Mouse (Mus musculus) CH12.LX (cell line): Measurements from ENCODE around the gene Gcnt7. TPM values are rescaled to one million over a fixed set of nuclear protein-coding genes. Genes with fewer than 3 reads are reported as not detected.

Source experiments
- DNase-seq: peaks from one replicate; pipeline ENCODE4 v3.0.0-alpha.2; 2013; ENCODE audit errors: extremely low read depth
- H3K27ac ChIP-seq: 2 replicates; pipeline ENCODE4 v1.5.1; 2012; ENCODE audit warnings: low read depth, mild to moderate bottlenecking, control low read depth, moderate library complexity; ENCODE audit not compliant: insufficient read depth
- H3K27me3 ChIP-seq: replicated peaks from 2 replicates; pipeline ENCODE3; 2012; ENCODE audit warnings: inconsistent platforms
- H3K36me3 ChIP-seq, 2 experiments: replicated peaks in 1 of 2; 2 replicates each; pipeline versions ENCODE3 to v1.6.1; 2012; ENCODE audit warnings: inconsistent platforms in 1 of 2, low read length in 1 of 2, mild to moderate bottlenecking in 1 of 2, mixed read lengths in 1 of 2, moderate library complexity in 1 of 2; ENCODE audit not compliant: control insufficient read depth in 1 of 2, insufficient read depth in 1 of 2
- H3K4me1 ChIP-seq, 2 experiments: 2 replicates each; pipeline ENCODE4 v1.6.1; 2012; ENCODE audit warnings: inconsistent platforms in 1 of 2, moderate library complexity in 1 of 2; ENCODE audit not compliant: insufficient read depth in 2 of 2, control insufficient read depth in 1 of 2
- H3K4me2 ChIP-seq: 2 replicates; pipeline ENCODE4 v1.6.1; 2012; ENCODE audit warnings: low read depth, mild to moderate bottlenecking, control low read depth; ENCODE audit not compliant: poor library complexity, insufficient read depth, severe bottlenecking
- H3K4me3 ChIP-seq, 3 experiments: fragments of 150-350 bp in 1 of 3; sonication (generic) in 1 of 3; replicated peaks in 1 of 3; 2 replicates each; pipeline versions ENCODE3 to v1.5.1; 2011 to 2012; ENCODE audit warnings: low read depth in 2 of 3, low read length in 2 of 3, mild to moderate bottlenecking in 2 of 3, moderate library complexity in 2 of 3, control low read depth in 1 of 3, improper control_type of control experiment in 1 of 3, inconsistent platforms in 1 of 3, mixed read lengths in 1 of 3; ENCODE audit not compliant: poor library complexity in 1 of 3
- H3K79me2 ChIP-seq: replicated peaks from 2 replicates; pipeline ENCODE4 v1.6.1; 2012; ENCODE audit warnings: mild to moderate bottlenecking, moderate library complexity; ENCODE audit not compliant: control insufficient read depth, poor library complexity, insufficient read depth, severe bottlenecking; ENCODE audit errors: extremely low read depth
- H3K9ac ChIP-seq: 2 replicates; pipeline ENCODE4 v1.6.1; 2012; ENCODE audit warnings: low read depth, mild to moderate bottlenecking, control low read depth, moderate library complexity; ENCODE audit not compliant: insufficient read depth
- H3K9me3 ChIP-seq: replicated peaks from 2 replicates; pipeline ENCODE3; 2012; ENCODE audit warnings: low read length, inconsistent platforms, mixed read lengths
- BHLHE40 ChIP-seq: IDR thresholded peaks from 2 replicates; pipeline ENCODE4 v1.6.1; 2011; ENCODE audit warnings: mild to moderate bottlenecking, low read depth, low read length, improper control_type of control experiment
- CHD1 ChIP-seq: IDR thresholded peaks from 2 replicates; pipeline ENCODE4 v1.6.1; 2012; ENCODE audit warnings: low read depth, low read length, improper control_type of control experiment, inconsistent platforms
- CTCF ChIP-seq, 2 experiments: IDR thresholded peaks in 1 of 2; conservative IDR thresholded peaks in 1 of 2; 2 replicates each; pipeline ENCODE4 v1.5.1; 2011 to 2012; ENCODE audit warnings: low read depth in 2 of 2, low read length in 2 of 2, improper control_type of control experiment in 1 of 2, inconsistent platforms in 1 of 2, mild to moderate bottlenecking in 1 of 2, moderate library complexity in 1 of 2
- ELF1 ChIP-seq: IDR thresholded peaks from 2 replicates; pipeline ENCODE4 v1.6.1; 2014; ENCODE audit warnings: low read depth, mild to moderate bottlenecking, inconsistent platforms, low read length, improper control_type of control experiment
- EP300 ChIP-seq: IDR thresholded peaks from 2 replicates; pipeline ENCODE4 v1.6.1; 2011; ENCODE audit warnings: low read length, improper control_type of control experiment
- ETS1 ChIP-seq: conservative IDR thresholded peaks from 2 replicates; pipeline ENCODE4 v1.6.1; 2012; ENCODE audit warnings: low read depth, mild to moderate bottlenecking, inconsistent platforms, low read length, improper control_type of control experiment, moderate library complexity
- HCFC1 ChIP-seq: IDR thresholded peaks from 2 replicates; pipeline ENCODE4 v1.6.1; 2012; ENCODE audit warnings: low read depth, mild to moderate bottlenecking, inconsistent platforms, low read length, improper control_type of control experiment
- IRF4 ChIP-seq: IDR thresholded peaks from 2 replicates; pipeline ENCODE4 v1.6.1; 2014; ENCODE audit warnings: low read depth, mild to moderate bottlenecking, inconsistent platforms, low read length, improper control_type of control experiment
- KAT2A ChIP-seq: IDR thresholded peaks from 2 replicates; pipeline ENCODE4 v1.6.1; 2012; ENCODE audit warnings: low read length, improper control_type of control experiment, inconsistent platforms; ENCODE audit not compliant: insufficient replicate concordance
- MAFK ChIP-seq: IDR thresholded peaks from 2 replicates; pipeline ENCODE4 v1.6.1; 2011; ENCODE audit warnings: low read length, improper control_type of control experiment; ENCODE audit not compliant: insufficient replicate concordance
- MAX ChIP-seq: IDR thresholded peaks from 2 replicates; pipeline ENCODE4 v1.6.1; 2011; ENCODE audit warnings: low read length, improper control_type of control experiment
- MAZ ChIP-seq: IDR thresholded peaks from 2 replicates; pipeline ENCODE4 v1.6.1; 2012; ENCODE audit warnings: low read depth, mild to moderate bottlenecking, inconsistent platforms, low read length, improper control_type of control experiment, moderate library complexity
- MEF2A ChIP-seq: IDR thresholded peaks from 2 replicates; pipeline ENCODE4 v1.6.1; 2014; ENCODE audit warnings: low read depth, mild to moderate bottlenecking, inconsistent platforms, low read length, improper control_type of control experiment, borderline replicate concordance
- NRF1 ChIP-seq: IDR thresholded peaks from 2 replicates; pipeline ENCODE4 v1.6.1; 2014; ENCODE audit warnings: low read depth, mild to moderate bottlenecking, inconsistent platforms, low read length, improper control_type of control experiment, moderate library complexity
- PAX5 ChIP-seq: IDR thresholded peaks from 2 replicates; pipeline ENCODE4 v1.6.1; 2012; ENCODE audit warnings: low read length, inconsistent platforms, mixed read lengths
- POLR2A ChIP-seq: IDR thresholded peaks from 2 replicates; pipeline ENCODE4 v1.6.1; 2011; ENCODE audit warnings: low read depth, mild to moderate bottlenecking, improper control_type of control experiment, low read length
- RCOR1 ChIP-seq: conservative IDR thresholded peaks from 2 replicates; pipeline ENCODE4 v1.6.1; 2012; ENCODE audit warnings: low read depth, mild to moderate bottlenecking, inconsistent platforms, low read length, improper control_type of control experiment
- TCF12 ChIP-seq: IDR thresholded peaks from 2 replicates; pipeline ENCODE4 v1.6.1; 2014; ENCODE audit warnings: low read depth, mild to moderate bottlenecking, inconsistent platforms, low read length, improper control_type of control experiment
- USF1 ChIP-seq: IDR thresholded peaks from 2 replicates; pipeline ENCODE4 v1.6.1; 2014; ENCODE audit warnings: low read depth, mild to moderate bottlenecking, inconsistent platforms, low read length, improper control_type of control experiment
- USF2 ChIP-seq: conservative IDR thresholded peaks from 2 replicates; pipeline ENCODE4 v1.6.1; 2011; ENCODE audit warnings: low read depth, low read length, improper control_type of control experiment
- ZC3H11A ChIP-seq: IDR thresholded peaks from 2 replicates; pipeline ENCODE4 v1.6.1; 2012; ENCODE audit warnings: low read depth, mild to moderate bottlenecking, inconsistent platforms, low read length, improper control_type of control experiment
- ZKSCAN1 ChIP-seq: IDR thresholded peaks from 2 replicates; pipeline ENCODE4 v1.6.1; 2012; ENCODE audit warnings: low read depth, inconsistent platforms, low read length, improper control_type of control experiment, borderline replicate concordance
- dilution Hi-C: fragments of 300-500 bp; cut with MboI; formaldehyde crosslinking; loops from 2 replicates; pipeline ENCODE4 v1.14.3; 2020; ENCODE audit warnings: low sequenced_read_pairs; ENCODE audit not compliant: extremely low pct_unique_long_range_greater_than_20kb, extremely low pct_ligation_motif_present
- in situ Hi-C: fragments of 300-500 bp; cut with MboI; formaldehyde crosslinking; loops from 3 replicates; pipeline ENCODE4 v1.14.3; 2019; ENCODE audit warnings: low sequenced_read_pairs, low pct_ligation_motif_present, low pct_unique_long_range_greater_than_20kb, mixed read lengths
- polyA plus RNA-seq: library from polyadenylated mRNA; unstranded; fragments of >175 nt; gene quantifications from 2 replicates; pipeline ENCODE4 v1.2.1, GENCODE M21; 2012; ENCODE audit warnings: low read depth; ENCODE audit not compliant: insufficient read length
- total RNA-seq, 2 experiments: library from RNA; depleted of rRNA; stranded (reverse); fragments of 300-350 nt in 1 of 2; fragments of >200 nt in 1 of 2; gene quantifications; 2 replicates each; pipeline ENCODE4 v1.2.3; 2012 to 2014

The Gcnt7 gene
- total and polyA plus RNA-seq, 3 experiments: 0.17 to 0.21 TPM; not detected in 1

GRCm38 (mm10) chr2:172441176-172441575, 17.2 kb downstream of the Gcnt7 start:
- dilution Hi-C loops: no loop called here
- no peak overlapping the region for H3K27ac ChIP-seq
- peak overlapping the region; percentile 77 to 100 (median 96) for H3K4me3 ChIP-seq
- peaks cover 11 to 35% of the 10 kb centered on the region in 2 experiments for H3K36me3 ChIP-seq
- peak overlapping the region; percentile 97 for H3K4me2 ChIP-seq
- no peak for TF ChIP-seq TCF12
- TF ChIP-seq MAX: peak; percentile 15; the same call in 1 of the 2 replicates
- TF ChIP-seq USF2: peak; percentile 85
- peak; percentile 83 for TF ChIP-seq USF1
- no peak; the same call in 1 of the 2 replicates for TF ChIP-seq BHLHE40
- TF ChIP-seq, all 38 proteins: peak for 3
- H3K79me2 ChIP-seq: peaks cover 40% of the 10 kb centered on the region
- no peaks in the 10 kb centered on the region for H3K27me3 ChIP-seq
- H3K9ac ChIP-seq: peak overlapping the region; percentile 79
- peaks cover 11 to 38% of the 10 kb centered on the region in 2 experiments for H3K4me1 ChIP-seq
- peak; percentile 38 for DNase-seq
- in situ Hi-C loops: loop anchor here (5.0 to 10.0 kb wide), 2 partner anchors 69 to 216 kb away; partner anchors contain the start of genes Aurka and Cstf1
- no peaks in the 10 kb centered on the region for H3K9me3 ChIP-seq

- Histone ChIP-seq H3K27me3 (no peaks in the 10 kb centered on the region), H3K79me2 (peaks cover 40% of the 10 kb centered on the region), H3K4me3 (peak overlapping the region; percentile 77 to 100 (median 96)), H3K9me3 (no peaks in the 10 kb centered on the region), H3K4me2 (peak overlapping the region; percentile 97), H3K9ac (peak overlapping the region; percentile 79), H3K4me1 (peaks cover 13 to 44% of the 10 kb centered on the region in 2 experiments), H3K27ac (peak overlapping the region; percentile 27; the same call in 1 of the 2 replicates), H3K36me3 (peaks cover 6 to 30% of the 10 kb centered on the region in 2 experiments)
- DNase-seq: no peak
- in situ Hi-C loops: loop anchor here (5.0 to 10.0 kb wide), 2 partner anchors 68 to 216 kb away; partner anchors contain the start of genes Aurka and Cstf1
- dilution Hi-C loops: no loop called here
- TF ChIP-seq MEF2A (0 out of 2 replicates have a peak, but pooled peaks have one; percentile 3), IRF4 (no peak), MAZ (no peak)
These were observed 17.8 kb downstream of the Gcnt7 start for GRCm38 (mm10) chr2:172440640-172441005.

- H3K79me2 ChIP-seq: peaks cover 40% of the 10 kb centered on the region
- no peaks in the 10 kb centered on the region for H3K9me3 ChIP-seq
- H3K36me3 ChIP-seq: peaks cover under 1 to 24% of the 10 kb centered on the region in 2 experiments
- peak within 1 kb of the TSS; percentile 97 for H3K4me2 ChIP-seq
- peak; percentile 100 for DNase-seq
- peak within 1 kb of the TSS; percentile 27; the same call in 1 of the 2 replicates for H3K27ac ChIP-seq
- dilution Hi-C loops: no loop called here
- H3K4me1 ChIP-seq: peaks cover 18 to 50% of the 10 kb centered on the region in 2 experiments
- in situ Hi-C loops: loop anchor here (5.0 to 10.0 kb wide), 2 partner anchors 68 to 215 kb away; partner anchors contain the start of genes Aurka and Cstf1
- H3K4me3 ChIP-seq: peak within 1 kb of the TSS; percentile 77 to 100 (median 96)
- H3K9ac ChIP-seq: peak within 1 kb of the TSS; percentile 79
- H3K27me3 ChIP-seq: no peaks in the 10 kb centered on the region
- TF ChIP-seq USF2: no peak
- peak; percentile 22; the same call in 1 of the 2 replicates for TF ChIP-seq CHD1
- TF ChIP-seq ELF1: peak; percentile 99
- no peak; the same call in 1 of the 2 replicates for TF ChIP-seq MAX
- no peak for TF ChIP-seq RCOR1
- TF ChIP-seq ZKSCAN1: no peak
- peak; percentile 93 for TF ChIP-seq HCFC1
- TF ChIP-seq IRF4: peak; percentile 69
- no peak for TF ChIP-seq EP300
- TF ChIP-seq CTCF (conservative IDR thresholded peaks at IDR 0.05 in 1 of 2, IDR thresholded peaks at IDR 0.05 in 1 of 2; ENCODE audit: low read depth in 2 of 2, low read length in 2 of 2): peak in 1 of 2 experiments; percentile 49; a peak in 2 of 4 replicates
- TF ChIP-seq KAT2A: peak; percentile 78; the same call in 1 of the 2 replicates
- TF ChIP-seq POLR2A: peak; percentile 79
- 0 out of 2 replicates have a peak, but pooled peaks have one; percentile 26 for TF ChIP-seq MEF2A
- TF ChIP-seq ZC3H11A: no peak
- no peak for TF ChIP-seq PAX5
- TF ChIP-seq ETS1: peak; percentile 29; the same call in 1 of the 2 replicates
- no peak for TF ChIP-seq MAFK
- TF ChIP-seq NRF1: 0 out of 2 replicates have a peak, but pooled peaks have one; percentile 25
- TF ChIP-seq TCF12: peak; percentile 66
These were observed 18.4 kb downstream of the Gcnt7 start, which contains the start of gene Rtf2 for GRCm38 (mm10) chr2:172439843-172440639. Gene Rtf2 (plus strand): TSS chr2:172440556.
